Mouse (Mus musculus) E14TG2a.4 (cell line): ENCODE results near the gene Hsf2bp.
A peak's percentile ranks its signal among the peaks of the same experiment; 100 is the strongest.
"Not testable (repeated sequence)": the region's sequence is repeated elsewhere in the genome, so short reads cannot be mapped to it uniquely, and the experiment has no call there.

Experiments
- H3K27me3 ChIP-seq: 2 replicates; pipeline ENCODE4 v1.6.1; 2014; ENCODE audit warnings: low read length, control low read depth; ENCODE audit not compliant: insufficient read depth
- H3K36me3 ChIP-seq: 2 replicates; pipeline ENCODE4 v1.6.1; 2014; ENCODE audit warnings: low read length, control low read depth; ENCODE audit not compliant: insufficient read depth
- H3K4me1 ChIP-seq: replicated peaks from 2 replicates; pipeline ENCODE4 v1.6.1; 2014; ENCODE audit warnings: low read depth, low read length, control low read depth
- H3K4me3 ChIP-seq: replicated peaks from 2 replicates; pipeline ENCODE4 v1.5.1; 2014; ENCODE audit warnings: mild to moderate bottlenecking, low read length
- H3K9me3 ChIP-seq: 2 replicates; pipeline ENCODE4 v1.6.1; 2014; ENCODE audit warnings: low read length, control low read depth
- CTCF ChIP-seq: conservative IDR thresholded peaks from 2 replicates; pipeline ENCODE4 v1.5.1; 2014; ENCODE audit warnings: low read length
- NANOG ChIP-seq: IDR thresholded peaks from 2 replicates; pipeline ENCODE4 v1.6.1; 2014; ENCODE audit warnings: borderline replicate concordance, low read length, mixed read lengths
- POU5F1 ChIP-seq: IDR thresholded peaks from 2 replicates; pipeline ENCODE4 v1.6.1; 2014; ENCODE audit warnings: low read length, borderline replicate concordance

Gene Hsf2bp

DNA sequence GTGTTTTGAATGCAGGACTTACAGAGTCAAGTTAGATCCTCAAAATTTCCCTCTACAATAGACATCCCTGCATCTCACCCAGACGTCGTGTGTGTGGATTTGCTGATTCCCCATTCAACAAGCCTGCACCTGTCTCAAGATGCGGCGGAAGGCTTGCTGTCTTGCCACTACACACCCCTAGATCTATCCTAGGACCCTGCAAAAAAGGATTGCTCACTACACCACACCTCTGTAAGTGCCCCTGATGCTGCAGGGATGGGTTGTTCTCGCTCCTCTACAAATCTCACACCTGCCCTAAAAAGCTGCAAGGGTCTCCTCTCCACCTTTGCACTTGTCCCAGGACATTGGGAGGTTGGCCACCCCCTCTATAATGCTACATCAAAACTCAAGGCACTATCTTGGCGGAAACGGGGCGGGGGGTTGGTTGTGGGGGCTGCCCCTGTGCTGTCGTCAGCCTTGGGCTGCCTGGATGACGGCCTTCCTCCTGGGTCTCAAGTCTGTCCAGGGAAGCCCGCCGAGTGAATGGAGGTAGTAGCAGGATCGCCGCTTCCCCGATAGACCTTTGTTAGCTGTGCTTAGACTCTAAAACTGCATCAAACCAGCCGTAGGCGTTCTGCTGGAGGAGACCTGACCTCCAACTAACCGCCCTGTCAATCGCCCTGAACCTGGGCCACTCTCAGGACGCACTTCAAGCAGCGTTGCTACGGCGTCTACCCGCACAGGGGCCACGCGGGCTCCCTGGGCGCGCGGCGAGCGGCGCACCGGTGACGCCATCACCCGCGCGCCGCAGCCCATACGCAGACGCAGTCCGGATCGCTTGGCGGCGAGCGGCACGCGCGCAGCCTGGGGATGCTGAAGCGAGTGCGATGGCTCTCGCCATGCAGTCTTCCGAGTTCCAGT, at the start of gene Hsf2bp, which contains the start of gene Rrp1b:
Gene Hsf2bp (minus strand): TSS at position 741 of the 900 bp plus-strand sequence.
Gene Rrp1b (plus strand): TSS at position 492 of the 900 bp plus-strand sequence.
- TF ChIP-seq CTCF (no peak), POU5F1 (no peak), NANOG (no peak)
- peaks cover 72% of the 10 kb centered on the region for H3K4me1 ChIP-seq
- H3K9me3 ChIP-seq: no peaks in the 10 kb centered on the region
- no peaks in the 10 kb centered on the region for H3K27me3 ChIP-seq
- peaks cover 61% of the 10 kb centered on the region for H3K36me3 ChIP-seq
- peak within 1 kb of the TSS; percentile 98 for H3K4me3 ChIP-seq

DNA sequence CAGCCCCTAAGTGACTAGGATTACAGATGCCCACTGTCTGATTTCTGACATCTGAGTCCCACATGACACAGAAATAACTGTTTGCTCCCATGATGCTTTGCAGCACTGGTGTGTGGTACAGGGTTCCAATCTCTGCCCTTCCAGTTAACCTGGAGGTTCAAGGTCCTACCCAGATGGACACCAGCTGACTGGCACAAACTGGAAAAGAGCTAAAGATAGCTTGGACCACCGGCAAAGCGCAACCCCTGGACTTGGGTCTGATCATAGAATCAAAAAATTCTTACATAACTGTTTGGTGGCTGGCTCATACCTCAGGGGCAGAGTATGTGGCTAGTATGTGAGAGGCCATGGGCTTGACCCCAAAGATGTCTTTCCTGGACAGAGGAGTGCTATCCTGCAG, 47.2 kb upstream of the Hsf2bp start:
- TF ChIP-seq POU5F1: no peak
- H3K4me3 ChIP-seq: no peak overlapping the region
- no peaks in the 10 kb centered on the region for H3K36me3 ChIP-seq
- peaks cover 14% of the 10 kb centered on the region for H3K4me1 ChIP-seq
- H3K27me3 ChIP-seq: peaks cover 10% of the 10 kb centered on the region; the same call in 1 of the 2 replicates
- H3K9me3 ChIP-seq: no peaks in the 10 kb centered on the region

DNA sequence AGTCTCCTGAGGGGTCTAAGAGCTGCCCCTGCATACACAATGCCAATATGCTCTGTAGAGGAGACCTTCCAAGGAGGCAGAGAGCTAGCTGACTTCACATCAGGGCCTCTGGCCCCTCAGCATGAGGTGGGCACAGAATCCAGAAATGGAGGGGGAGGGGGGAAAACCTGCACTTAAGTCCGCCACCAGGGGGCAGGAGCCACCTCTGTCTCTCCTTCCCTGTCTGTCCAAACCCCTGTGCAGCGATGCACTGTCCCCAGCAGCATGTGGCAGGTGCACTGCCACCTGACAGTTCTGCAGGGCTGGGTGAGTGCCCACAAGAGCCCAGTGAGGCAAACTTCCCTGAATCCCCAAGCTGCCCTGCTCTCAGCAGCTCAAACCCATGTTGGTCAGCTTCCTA, 39.0 kb upstream of the Hsf2bp start:
- Histone ChIP-seq H3K27me3 (peaks cover 20% of the 10 kb centered on the region), H3K4me3 (peak overlapping the region; percentile 48), H3K4me1 (peaks cover 31% of the 10 kb centered on the region), H3K36me3 (no peaks in the 10 kb centered on the region), H3K9me3 (peaks cover 3% of the 10 kb centered on the region; the same call in 1 of the 2 replicates)
- TF ChIP-seq NANOG (no peak), POU5F1 (no peak), CTCF (peak; percentile 72)

DNA sequence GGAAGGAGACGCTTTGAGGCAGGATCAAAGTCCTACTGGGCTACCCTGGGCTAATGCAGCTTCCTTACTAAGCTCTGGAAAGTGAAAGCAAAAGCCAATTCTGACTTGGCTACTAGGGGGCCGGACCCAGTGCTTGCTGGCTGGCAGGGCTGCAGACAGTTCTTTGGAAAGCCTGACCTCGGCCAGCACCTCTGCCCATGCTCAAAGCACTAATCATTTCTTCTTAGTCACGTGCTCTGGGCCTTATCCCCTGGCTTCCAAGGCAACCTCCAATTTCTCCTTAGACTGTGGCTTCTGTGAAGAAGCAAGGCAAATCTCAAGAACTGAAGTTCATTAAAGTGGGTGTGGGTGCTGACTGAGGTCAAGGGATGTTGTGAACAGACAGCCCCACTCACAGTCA, 38.5 kb upstream of the Hsf2bp start:
- Histone ChIP-seq H3K36me3 (no peaks in the 10 kb centered on the region), H3K9me3 (peaks cover 8% of the 10 kb centered on the region)
- TF ChIP-seq CTCF (no peak), POU5F1 (no peak), NANOG (no peak)

DNA sequence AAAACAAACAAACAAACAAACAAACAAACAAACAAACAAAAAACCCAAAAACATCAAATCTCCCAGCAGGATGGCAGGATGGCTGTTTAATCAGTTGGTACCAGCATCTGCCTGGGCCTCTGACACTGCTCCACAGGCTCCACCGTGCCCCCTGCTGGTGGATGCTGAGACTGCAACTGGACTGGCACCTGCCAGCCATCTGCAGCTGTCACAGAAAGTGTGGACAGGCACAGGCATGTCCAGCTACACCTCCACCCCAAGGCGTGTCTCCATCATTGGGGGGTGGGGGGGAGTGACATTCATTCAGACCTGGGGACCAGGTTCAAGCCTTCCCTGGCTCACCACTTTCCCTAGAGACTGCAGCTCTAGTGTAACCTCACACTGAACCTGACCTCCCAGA, 37.2 kb upstream of the Hsf2bp start:
- Histone ChIP-seq H3K27me3 (peaks cover 10% of the 10 kb centered on the region), H3K9me3 (peaks cover 9% of the 10 kb centered on the region), H3K4me1 (peaks cover 31% of the 10 kb centered on the region), H3K36me3 (no peaks in the 10 kb centered on the region), H3K4me3 (no peak overlapping the region)
- TF ChIP-seq POU5F1: no peak
- TF ChIP-seq NANOG: no peak
- peak; percentile 98 for TF ChIP-seq CTCF

More for the DNA sequence above, 38.5 kb upstream of the Hsf2bp start:
- peaks cover 31% of the 10 kb centered on the region for H3K4me1 ChIP-seq
- peaks cover 18% of the 10 kb centered on the region for H3K27me3 ChIP-seq
- no peak overlapping the region for H3K4me3 ChIP-seq

DNA sequence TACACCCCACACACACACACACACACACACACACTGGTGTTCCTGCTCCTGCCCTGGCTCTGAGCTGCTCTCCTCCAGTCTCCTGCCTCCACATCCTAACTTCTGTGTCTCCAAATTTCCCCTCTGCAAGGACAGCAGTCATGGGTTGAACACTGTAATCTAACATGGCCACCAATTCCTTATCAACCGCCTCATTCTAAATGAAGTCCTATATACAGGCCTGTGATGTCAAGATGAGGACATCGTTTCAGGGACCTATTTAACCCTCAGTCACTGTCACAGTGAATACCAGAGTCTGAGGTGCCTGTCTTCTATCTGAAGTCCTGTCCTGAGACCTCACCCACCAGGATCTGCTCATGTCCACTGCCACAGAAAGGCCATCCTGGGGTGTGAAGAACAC, 32.7 kb upstream of the Hsf2bp start:
- H3K4me3 ChIP-seq: no peak overlapping the region
- H3K36me3 ChIP-seq: peaks cover 27% of the 10 kb centered on the region
- H3K9me3 ChIP-seq: peaks cover 9% of the 10 kb centered on the region
- no peaks in the 10 kb centered on the region for H3K27me3 ChIP-seq
- TF ChIP-seq POU5F1 (no peak), CTCF (no peak)
- peaks cover 19% of the 10 kb centered on the region for H3K4me1 ChIP-seq

DNA sequence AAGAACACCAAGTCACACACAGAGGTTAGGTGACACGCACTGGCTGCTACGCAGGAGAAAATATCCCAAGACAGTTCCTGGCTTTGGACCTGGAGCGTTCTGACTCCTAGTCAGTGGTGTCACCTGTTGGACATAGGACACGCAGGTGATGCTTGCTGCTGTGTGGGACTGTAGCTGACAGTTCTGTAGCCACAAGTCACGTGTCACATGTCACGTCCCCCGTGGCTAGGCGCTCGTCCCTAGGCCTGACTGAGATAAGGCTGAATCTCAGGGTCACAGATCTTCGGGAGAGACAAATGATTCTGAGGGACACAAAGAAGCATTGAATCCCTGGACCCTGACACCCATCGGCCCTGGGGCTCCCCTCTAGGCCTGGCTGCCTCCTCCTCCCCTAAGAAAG, 32.2 kb upstream of the Hsf2bp start:
- H3K9me3 ChIP-seq: peaks cover 9% of the 10 kb centered on the region
- H3K36me3 ChIP-seq: peaks cover 31% of the 10 kb centered on the region
- peaks cover 17% of the 10 kb centered on the region for H3K4me1 ChIP-seq
- no peak for TF ChIP-seq CTCF
- no peak for TF ChIP-seq POU5F1
- no peak for TF ChIP-seq NANOG
- no peak overlapping the region for H3K4me3 ChIP-seq
- no peaks in the 10 kb centered on the region for H3K27me3 ChIP-seq

DNA sequence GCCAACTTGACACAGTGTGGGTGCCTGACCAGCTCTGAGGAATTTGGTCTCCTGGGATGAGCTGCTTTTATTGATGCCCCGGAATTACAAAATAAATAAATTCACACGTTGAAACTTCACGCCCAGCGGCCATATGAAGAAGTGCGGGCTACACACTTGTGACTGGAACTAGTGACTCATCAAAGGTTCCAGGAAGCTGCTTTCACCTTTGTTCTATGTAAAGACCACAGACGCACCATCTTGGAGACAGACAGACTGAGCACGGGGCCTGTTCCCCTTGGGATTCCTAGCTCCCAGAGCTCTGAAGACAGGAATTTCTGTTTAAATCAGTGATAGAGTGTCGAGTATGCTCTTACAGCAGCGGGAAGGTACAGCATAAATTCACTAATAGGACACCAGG, 31.4 kb upstream of the Hsf2bp start:
- TF ChIP-seq NANOG (no peak), POU5F1 (no peak), CTCF (peak; percentile 11; the same call in 1 of the 2 replicates)
- peaks cover 39% of the 10 kb centered on the region for H3K36me3 ChIP-seq
- H3K4me1 ChIP-seq: peaks cover 12% of the 10 kb centered on the region
- H3K4me3 ChIP-seq: no peak overlapping the region
- no peaks in the 10 kb centered on the region for H3K27me3 ChIP-seq
- peaks cover 9% of the 10 kb centered on the region for H3K9me3 ChIP-seq

DNA sequence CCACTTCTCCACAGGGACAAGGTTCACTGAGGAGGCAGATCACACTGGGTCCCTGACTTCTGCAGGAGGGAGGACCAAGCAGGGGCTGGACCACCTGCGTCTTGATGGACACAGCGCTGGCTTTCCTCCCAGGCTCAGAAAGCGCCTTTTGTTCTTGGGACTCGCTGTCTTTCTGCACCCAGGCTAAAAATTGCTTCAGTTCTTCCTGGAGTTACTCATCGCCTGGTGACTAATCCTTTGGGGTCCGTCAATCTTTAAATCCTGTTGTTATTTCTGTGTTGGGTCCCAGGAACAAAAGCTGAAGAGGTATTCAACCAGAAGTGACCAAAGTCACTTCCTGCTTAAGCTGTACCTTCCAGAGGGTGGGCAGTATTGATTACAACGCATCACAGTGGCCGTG, 28.6 kb upstream of the Hsf2bp start:
- H3K27me3 ChIP-seq, H3K9me3 ChIP-seq, H3K4me3 ChIP-seq: not testable (repeated sequence)
- peaks cover 31% of the 10 kb centered on the region for H3K4me1 ChIP-seq
- peaks cover 67% of the 10 kb centered on the region for H3K36me3 ChIP-seq
